Mouse (Mus musculus): ENCODE data around the gene Zswim2.
A peak's percentile ranks its signal among the peaks of the same experiment; 100 is the strongest.
"Not testable (repeated sequence)": the region's sequence is repeated elsewhere in the genome, so short reads cannot be mapped to it uniquely, and the experiment has no call there.

The Zswim2 gene

GRCm38 (mm10) chr2:83940931-83941361, at the start of gene Zswim2:
Gene Zswim2 (minus strand): TSS chr2:83941228.
- DNase-seq: peak; percentile 77

- DNase-seq: not testable (repeated sequence)
These were observed 49.2 kb upstream of the Zswim2 start, which contains the start of gene Gm13691 for GRCm38 (mm10) chr2:83990253-83990652. Gene Gm13691 (plus strand): TSS chr2:83990553.

- DNase-seq: not testable (repeated sequence)
These were observed 43.4 kb upstream of the Zswim2 start, which contains the start of gene Gm13697 for GRCm38 (mm10) chr2:83984443-83984842. Gene Gm13697 (plus strand): TSS chr2:83984743.

- DNase-seq: not testable (repeated sequence)
These were observed 37.6 kb upstream of the Zswim2 start, which contains the start of gene Gm13694 for GRCm38 (mm10) chr2:83978633-83979032. Gene Gm13694 (plus strand): TSS chr2:83978933.

- DNase-seq: not testable (repeated sequence)
These were observed 31.8 kb upstream of the Zswim2 start, which contains the start of gene Gm13696 for GRCm38 (mm10) chr2:83972823-83973222. Gene Gm13696 (plus strand): TSS chr2:83973123.

- not testable (repeated sequence) for DNase-seq
These were observed 26.0 kb upstream of the Zswim2 start, which contains the start of gene Gm13695 for GRCm38 (mm10) chr2:83967013-83967412. Gene Gm13695 (plus strand): TSS chr2:83967313.

GRCm38 (mm10) chr2:83961203-83961602, 20.2 kb upstream of the Zswim2 start, which contains the start of gene Gm13693:
Gene Gm13693 (plus strand): TSS chr2:83961503.
- not testable (repeated sequence) for DNase-seq

GRCm38 (mm10) chr2:83955393-83955792, 14.4 kb upstream of the Zswim2 start, which contains the start of gene Gm13698:
Gene Gm13698 (plus strand): TSS chr2:83955693.
- DNase-seq: not testable (repeated sequence)

- DNase-seq: no peak
These were observed 764 bp upstream of the Zswim2 start for GRCm38 (mm10) chr2:83941792-83942191.

GRCm38 (mm10) chr2:83941378-83941777, 350 bp upstream of the Zswim2 start:
- DNase-seq: no peak

- DNase-seq: no peak
These were observed 11.4 kb downstream of the Zswim2 start for GRCm38 (mm10) chr2:83929478-83930088.

- DNase-seq: no peak
These were observed 39.0 kb downstream of the Zswim2 start for GRCm38 (mm10) chr2:83901896-83902540.

- no peak for DNase-seq
These were observed 47.3 kb downstream of the Zswim2 start for GRCm38 (mm10) chr2:83893701-83894100.

- no peak for DNase-seq
These were observed 57.1 kb downstream of the Zswim2 start for GRCm38 (mm10) chr2:83883850-83884420.

Data from right cerebral cortex, postnatal 4 days (tissue).